Mouse (Mus musculus): ENCODE results near the gene Plac1.
A peak's percentile ranks its signal among the peaks of the same experiment; 100 is the strongest.

The Plac1 gene

DNA sequence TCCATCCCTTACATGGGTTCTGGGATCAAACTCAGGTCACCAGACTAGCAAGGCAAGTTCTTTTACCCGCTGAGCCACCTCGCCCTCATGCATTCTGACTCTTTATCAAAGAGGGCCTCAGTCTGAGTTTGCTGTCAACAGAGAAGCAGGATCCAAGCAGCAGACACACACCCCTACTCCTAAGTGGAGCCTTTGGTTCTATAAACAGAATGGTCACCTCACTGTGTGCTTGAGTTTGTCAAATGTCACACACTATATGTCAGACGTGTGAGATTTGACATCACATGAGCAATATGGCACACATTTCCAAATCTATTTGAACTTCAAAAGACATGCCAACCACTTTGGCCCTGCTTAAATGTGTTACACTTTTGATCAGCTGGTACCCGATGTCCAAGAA, 42.2 kb downstream of the Plac1 start:
- DNase-seq (ENCODE audit: low spot score) = no peak

DNA sequence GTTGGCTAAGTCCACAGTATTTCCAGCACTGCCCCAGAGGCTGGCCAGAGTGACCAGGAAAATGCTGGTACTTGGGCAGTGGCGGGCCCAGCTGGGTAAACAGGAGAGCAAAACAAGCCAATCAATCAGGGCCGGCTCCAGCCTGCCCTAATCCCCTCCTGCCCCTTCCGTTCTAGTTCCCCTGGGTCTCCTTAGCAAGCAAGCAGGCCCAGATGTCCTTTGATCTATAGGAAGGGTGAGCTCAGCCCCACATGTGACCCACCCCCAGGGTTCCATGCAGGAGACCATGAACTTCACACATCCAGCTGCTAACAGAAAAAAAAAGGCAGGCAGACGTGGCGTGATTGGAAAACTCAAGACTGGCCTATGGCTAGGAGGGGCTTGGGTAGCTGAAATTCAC, 43.5 kb downstream of the Plac1 start:
- no peak for DNase-seq (ENCODE audit: low spot score)

DNA sequence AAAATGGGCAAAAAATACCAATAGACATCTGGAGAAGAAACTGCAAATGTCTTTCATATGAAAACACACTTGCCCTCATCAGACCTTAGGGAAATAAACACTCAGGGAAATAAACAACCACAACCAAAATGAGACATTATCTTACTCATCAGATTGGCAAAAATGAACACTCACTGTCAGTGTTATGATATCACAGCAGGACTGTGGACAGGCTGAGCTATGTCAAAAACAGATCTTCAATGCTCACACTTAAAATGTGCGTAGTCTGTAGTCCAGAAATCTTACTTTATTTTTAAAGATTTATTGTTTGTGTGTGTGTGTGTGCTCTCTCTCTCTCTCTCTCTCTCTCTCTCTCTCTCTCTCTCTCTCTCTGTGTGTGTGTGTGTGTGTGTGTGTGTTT, 51.2 kb downstream of the Plac1 start:
- no peak for DNase-seq (ENCODE audit: low spot score)

DNA sequence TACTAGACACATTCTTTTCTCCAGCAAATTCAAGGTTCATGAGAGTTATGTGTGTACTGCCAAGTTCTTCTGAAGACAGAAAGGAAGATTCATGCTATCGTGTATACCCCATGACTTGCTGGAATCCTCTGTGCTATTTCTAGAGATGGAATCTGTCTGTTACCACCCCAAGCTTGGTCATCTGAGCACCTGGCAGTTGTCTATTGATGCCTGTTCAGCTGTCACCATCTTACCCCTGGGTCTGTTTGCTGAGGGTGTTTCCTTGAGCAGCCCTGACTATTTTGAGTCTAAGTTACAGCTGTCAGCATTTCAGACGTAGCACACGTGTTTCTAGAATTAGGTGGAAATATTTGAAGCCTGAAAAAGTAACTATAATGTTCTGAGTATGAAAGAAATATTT, 60.1 kb downstream of the Plac1 start:
- DNase-seq (ENCODE audit: low spot score) = no peak

DNA sequence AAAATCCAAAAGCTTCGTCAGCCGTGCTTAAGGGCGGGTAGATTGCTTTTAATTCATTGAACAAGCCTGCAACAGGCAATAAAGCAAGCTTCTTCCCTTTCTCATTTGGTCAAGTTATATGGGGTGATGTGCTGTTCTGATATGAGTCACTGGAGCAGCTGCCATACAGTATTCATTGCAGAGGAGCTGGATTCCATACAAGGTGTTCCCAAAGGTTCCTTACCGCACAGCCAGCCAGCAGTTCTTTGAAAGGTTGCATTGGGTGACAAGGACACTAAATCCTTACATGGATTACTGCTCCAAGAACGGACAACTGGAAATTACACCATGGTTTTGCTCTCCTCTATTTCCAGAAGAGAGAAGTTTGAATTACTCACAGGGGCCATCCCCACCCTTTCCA, 63.6 kb downstream of the Plac1 start:
- DNase-seq (ENCODE audit: low spot score) = no peak

DNA sequence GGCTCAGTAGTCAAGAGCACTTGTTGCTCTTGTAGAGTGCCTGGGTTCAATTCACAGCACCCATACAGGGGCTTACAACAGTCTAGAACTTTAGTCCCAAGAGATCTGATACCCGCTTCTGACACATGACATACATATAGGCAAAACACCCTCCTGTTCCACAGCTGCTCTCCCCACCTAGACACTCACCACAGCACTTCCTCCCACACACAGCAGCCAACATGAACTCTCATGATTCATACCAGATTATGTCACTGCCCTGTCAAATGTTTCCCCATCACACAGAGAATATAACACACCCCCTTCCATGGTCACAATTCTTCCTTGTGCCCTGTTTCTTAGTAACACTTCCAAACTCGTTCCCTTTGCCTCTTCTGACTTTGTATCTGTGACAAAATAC, 71.3 kb downstream of the Plac1 start:
- DNase-seq (ENCODE audit: low spot score) = no peak

DNA sequence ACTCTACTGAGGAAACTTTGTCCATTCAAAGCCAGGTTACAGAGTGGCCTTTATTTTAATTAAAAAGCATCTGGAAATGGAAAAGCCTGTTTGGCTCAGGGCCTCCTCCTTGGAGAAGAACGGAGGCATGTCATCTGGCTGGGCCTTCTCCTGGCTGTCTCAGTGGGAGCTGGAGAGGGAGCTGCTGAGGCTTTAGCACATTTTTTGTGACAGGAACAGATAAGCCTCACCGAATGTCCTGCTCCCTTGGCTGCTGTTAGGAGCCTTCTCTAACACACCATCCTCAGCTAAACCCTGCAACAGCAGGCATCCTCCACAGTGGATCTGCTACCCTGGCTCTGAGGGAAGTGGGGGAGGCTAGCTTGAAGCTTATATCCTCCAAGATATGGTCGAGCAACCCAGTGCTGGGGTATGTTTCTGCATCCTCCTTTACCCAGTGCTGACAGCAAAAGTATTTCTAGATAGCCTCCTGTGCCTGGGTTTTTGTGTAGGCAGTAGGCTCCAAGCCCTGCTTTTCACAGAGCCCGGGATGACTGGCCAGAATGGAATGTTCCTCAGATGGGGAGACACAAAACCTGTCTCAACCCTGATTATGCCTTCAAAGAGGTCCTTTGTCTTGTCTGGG, 72.9 kb downstream of the Plac1 start:
- DNase-seq (ENCODE audit: low spot score) = no peak

DNA sequence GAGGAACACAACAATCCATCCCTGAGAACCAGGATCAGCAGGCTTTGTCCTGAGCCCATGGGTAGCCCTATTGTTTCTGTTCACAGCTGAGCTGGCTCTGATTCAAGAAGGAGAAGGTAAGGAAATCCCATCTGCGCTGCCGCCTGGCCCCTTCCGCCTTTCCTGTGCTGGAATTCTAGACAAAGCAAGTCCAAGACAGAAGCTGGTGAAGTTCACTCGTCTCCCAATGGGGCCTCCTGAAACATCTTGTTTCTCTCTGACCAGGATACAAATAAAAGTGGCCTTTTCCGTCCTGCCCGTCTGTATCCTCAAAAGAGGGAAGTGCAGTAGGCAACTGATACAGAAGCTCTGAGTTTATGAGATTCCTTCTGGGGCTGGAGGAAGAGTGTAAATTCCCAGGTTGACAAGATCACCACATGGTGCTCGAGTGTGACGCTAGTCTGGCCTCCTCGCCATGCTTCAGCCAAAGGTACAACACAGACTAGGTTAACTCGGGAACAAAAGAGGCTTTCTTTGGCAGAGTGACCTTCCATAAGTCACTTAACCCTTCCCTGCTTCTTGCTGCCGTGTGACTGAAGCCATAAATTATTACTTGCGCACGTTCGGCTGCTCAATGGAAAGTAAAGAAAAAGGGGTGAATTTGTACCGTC, 73.5 kb downstream of the Plac1 start:
- DNase-seq (ENCODE audit: low spot score) = no peak

DNA sequence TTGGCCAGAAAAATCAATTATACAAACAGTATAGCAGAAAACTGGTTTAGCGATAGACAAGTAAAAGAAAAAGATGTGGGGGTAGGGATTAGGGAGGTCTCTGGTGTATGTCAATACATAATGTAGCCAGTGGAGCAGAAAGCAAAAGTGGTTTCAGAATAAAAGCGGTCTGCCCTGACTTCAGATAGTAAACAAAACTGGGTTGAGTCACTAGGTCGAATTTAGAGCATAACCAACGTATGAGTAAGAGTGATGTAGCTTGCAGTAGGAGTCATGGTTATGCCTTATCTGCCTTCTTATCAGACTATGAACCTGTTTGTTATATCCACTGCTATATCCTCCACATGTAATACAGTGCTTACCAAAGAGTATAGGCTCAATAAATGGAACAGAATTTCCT, 77.3 kb downstream of the Plac1 start:
- DNase-seq (ENCODE audit: low spot score) = no peak

DNA sequence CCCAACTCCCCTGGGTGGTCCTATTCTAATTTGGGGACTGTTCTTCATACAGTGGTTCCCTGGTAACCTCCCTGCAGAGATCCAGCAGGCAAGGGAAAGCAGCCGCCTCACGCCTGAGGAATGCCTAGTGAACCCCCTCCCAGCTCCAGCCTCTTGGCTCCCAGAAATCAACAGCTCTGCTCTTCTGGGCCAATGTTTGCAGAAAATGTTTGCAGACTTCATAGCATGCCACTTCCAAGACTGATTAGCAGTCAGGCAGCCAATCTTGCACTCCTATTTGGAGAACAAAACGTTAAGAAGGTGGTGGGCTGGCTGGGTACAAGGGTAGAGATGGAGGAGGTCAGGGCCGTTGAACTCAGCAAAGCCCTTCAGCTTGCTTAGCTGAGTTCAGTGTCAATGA, 78.3 kb downstream of the Plac1 start:
- DNase-seq (ENCODE audit: low spot score) = no peak

DNA sequence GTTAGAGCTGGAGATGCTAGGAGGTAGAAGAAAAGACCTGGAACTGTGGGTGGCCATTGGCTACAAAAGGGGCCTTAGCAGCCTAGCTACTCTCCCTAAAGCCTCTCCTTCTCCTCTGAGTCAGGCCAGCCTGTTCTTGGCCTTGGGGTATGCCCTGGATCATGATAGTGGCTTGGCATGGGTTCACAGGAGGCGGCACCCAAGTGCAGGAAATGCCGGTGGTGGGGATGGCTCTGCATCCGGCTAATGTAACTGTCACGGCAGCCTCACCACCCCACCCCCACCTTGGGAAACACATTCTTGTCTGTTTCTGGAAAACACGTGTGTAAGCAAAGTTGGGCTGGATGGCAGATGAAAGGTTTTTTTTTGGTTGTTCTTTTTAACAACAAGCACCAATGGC, 78.8 kb downstream of the Plac1 start:
- DNase-seq (ENCODE audit: low spot score) = peak; percentile 77

DNA sequence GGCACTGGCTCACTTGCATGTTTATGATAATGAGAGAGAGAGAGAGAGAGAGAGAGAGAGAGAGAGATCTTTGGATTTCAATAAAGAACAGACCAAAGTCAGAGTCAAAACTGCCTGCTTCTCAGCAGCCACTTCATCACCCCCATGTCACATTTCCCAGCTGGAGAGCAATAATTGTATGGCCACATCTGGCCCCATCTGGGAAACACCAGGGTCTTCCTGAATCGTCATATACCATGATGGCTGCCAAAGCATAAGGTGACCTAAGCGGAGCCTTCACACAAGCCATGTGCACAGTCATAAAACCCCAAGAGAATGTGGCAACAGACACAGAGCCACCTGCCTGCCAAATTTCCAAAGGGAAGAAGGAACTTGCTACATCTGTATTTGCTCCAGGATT, 91.9 kb downstream of the Plac1 start:
- no peak for DNase-seq (ENCODE audit: low spot score)

DNA sequence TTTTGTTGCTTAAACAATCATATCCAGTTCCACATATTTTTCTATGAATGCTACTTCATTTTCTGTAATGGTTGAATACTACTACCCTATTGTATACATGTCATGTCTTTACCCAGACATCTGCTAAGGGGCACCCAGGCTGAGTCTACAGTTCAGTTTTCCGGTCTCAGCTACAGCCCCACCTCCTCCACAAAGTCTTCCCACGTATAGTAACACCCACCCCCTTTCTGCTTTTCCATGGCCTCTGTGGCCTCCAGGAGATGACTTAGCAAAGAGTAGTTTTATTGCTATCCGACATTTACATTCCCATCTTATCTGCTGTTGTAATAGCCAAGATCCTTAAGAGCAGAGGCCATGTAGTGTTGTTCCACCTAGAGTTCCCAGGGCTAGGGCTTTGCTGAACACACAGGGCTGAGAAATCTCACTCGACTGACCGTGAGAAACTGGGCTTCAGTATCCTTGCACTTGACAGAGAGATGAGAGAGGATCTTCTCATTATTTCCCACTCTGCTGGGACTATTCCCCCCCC, 93.5 kb downstream of the Plac1 start:
- no peak for DNase-seq (ENCODE audit: low spot score)

DNA sequence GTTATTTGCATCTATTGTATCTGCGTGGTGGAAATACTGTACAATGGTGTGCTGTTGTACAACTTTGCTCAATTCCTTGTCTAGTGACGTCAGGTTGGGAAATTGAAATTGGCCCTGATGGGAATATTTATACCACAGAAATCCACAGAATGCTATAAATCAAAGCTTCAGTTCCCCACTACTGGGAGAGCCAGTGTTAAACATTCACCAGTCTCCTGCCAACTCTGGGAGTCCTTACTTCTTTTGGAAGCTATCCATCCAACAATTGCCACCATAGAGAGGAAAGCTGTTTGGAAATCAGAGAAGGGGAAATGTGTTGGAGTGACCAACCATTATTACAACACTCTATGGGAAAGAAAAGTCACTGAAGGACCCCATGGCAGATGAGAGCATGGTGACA, 100.3 kb downstream of the Plac1 start:
- DNase-seq (ENCODE audit: low spot score) = no peak

DNA sequence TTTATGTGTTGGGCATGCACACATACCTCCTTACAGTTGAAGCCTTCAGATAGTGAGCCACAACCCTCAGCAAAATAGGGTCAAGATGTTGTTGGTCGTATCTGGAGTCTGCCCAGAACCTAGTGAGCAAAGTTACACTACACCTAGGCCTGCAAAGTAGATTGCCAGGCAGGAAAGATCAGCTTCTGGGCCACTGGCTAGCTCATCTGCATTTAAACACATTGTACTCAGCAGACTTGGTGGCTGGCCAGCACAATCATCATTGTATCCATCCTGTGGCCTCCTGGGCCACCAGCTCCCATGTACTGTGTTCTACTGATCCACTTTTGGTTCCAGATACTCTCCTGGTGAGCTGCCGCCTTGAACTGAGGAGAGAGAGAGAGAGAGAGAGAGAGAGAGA, 102.8 kb downstream of the Plac1 start:
- DNase-seq (ENCODE audit: low spot score) = no peak

DNA sequence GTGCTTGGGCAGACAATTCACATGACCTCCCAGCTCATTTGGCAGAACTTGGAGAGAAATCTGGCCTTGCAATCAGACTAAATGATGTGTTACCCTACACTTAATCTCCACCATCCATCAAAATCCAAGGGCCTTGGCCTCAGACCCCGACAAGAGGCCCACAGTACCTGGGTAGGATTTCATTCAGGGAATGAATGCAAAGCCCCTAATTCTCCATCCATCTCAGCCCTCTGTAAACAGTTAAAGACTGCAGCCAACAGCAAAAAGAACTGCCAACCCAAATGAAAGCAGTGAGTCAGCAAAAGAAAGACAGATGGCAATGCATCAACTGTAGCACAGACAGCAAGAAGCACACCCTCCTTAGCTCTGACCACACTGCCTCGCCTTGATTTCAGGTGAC, 110.4 kb downstream of the Plac1 start:
- no peak for DNase-seq (ENCODE audit: low spot score)

DNA sequence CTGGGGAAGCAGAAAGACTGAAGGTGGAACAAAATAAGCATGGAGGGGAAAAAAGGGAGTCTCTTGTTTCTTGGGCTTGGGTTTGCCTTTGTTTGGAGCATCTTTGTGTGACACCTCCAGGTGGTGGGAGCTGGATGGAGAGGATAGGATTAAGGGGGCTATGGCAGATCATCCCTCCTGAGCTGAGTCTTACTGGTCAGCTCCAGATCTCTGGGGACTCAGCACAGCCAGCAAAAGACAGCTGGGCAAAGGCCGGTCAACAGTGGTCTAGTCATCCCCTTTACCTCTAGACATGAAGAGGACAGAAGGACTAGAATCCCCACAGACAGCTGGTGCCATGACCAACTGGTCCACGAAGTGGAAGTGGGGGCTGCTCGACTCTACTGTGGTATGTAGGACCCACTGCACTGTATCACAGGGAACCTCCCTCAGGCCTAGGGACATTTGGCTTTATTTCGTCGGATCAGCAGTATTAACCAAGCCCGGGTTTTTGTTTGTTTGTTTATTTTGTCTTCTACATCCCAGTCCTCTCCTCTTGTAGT, 113.3 kb downstream of the Plac1 start:
- DNase-seq (ENCODE audit: low spot score) = no peak

DNA sequence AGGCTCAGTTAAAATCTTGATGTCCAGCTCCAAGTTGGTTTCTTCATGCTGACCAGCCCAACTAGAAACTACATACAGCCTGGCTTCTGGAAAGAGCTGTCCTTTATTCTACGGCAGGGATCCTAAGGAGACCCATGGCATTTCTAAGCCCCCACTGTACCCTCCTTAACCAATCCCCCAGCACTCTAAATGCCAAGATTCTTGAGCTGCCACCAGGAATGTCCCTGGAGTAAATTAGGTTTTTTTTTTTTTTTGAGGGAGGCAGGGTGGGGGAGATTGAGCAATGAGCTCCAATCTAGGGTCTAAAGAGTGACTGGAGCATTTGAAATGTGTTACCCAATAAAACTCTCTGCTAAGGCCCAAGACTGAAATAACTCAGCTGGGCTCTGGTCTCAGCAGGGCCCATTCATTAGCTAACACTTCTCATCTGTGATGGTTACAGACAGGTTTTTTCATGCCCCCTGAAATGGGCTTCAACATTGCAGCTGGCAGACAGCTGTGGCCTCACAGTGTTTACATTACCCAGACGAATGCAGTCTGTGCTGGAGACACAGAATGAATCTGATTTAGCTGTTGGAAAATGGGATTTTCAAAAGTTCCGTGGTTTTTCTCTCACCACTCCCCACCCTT, 114.0 kb downstream of the Plac1 start:
- DNase-seq (ENCODE audit: low spot score) = no peak

DNA sequence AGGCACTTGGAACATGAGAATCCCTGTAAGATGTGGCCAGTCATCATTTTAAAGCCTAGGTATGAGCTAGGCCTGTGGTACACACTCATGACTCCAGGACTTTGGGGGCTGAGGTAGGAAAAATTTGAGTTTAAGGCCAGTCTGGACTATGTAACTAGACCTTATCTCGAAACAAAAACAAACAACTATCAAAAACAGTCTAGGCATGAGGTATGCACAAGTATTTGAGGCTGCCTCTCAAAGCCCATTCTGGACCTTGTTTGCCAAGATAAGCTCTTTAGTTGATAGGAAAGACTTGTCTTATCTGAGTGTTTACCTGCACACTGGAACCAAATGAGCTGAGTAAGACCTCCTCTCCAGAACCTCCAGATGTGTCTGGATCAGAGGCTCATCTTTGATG, 116.3 kb downstream of the Plac1 start:
- DNase-seq (ENCODE audit: low spot score) = no peak

DNA sequence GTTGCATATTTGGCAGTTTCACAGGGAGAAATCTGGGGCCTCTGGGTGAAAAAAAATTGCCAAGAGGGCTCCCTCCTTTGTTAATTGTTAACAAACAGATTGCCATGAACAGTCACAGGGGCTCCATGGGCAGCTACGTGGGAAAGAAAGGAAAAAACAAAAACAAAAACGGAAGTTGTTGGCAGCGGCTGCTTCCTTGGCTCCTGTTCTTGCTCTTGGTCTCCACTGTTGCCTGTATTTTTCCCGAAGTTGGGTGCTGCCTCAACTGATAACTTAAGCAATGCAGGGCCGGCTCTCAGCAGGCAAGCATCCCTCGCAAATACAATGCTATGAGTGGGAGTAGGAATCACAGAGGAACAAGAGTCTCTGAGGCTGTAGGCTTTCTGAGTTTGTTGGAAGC, 121.3 kb downstream of the Plac1 start:
- no peak for DNase-seq (ENCODE audit: low spot score)

DNA sequence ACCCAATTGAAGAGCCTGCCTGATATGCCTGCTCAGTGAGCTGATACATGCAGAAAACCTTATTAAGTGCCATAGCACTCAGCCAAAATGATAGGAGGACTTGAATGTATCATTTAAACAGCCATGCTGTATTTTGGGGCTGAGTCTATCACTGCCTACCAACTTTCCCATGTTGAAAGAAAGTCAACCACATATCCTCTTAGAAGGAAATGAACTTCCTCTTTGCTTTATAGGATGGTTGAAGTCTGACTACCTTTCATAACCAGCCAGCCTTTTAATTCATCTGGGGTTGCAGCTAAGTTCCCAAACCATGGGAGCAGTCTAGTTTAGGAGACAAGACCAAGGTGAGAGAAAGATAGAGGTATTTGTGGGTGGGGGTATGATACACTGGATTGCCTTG, 121.9 kb downstream of the Plac1 start:
- no peak for DNase-seq (ENCODE audit: low spot score)

DNA sequence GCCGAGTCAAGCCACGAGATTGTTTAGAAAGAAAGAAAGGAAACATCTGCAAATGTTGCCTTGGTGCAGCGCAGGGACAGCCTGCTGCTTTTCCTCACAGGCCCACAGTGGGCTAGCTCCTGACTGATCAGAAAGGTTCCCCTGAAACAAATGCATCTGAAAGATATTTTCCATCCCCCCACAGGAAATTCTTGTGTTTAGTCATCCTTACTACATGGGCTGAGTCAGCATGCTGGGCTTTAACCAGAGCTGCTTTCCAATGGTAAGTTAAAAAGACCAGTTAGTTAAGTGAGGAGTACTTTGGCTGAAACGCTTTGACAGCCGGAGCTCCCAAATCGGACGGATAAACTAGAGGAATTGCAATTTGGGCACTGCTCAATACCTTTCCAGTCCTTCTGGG, 124.9 kb downstream of the Plac1 start:
- DNase-seq (ENCODE audit: low spot score) = no peak

DNA sequence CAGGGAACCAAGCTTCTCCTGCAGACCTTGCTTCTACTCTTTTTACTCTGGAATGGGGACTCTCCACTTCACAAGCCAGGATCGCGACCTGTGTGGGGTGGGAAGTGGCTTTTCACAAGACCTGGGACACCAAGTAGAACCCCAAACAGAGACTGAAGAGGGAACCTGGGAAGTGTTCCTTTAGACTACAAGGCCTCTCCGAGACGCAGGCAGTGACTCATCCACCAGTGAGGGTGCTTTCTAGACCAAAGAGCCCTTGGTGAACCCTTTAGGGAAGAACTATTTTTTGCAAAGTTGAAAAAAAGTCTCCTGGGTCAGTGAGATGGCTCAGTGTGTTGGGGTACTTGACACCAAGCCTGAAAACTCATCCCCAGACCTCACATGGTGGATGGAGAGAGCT, 129.8 kb downstream of the Plac1 start:
- no peak for DNase-seq (ENCODE audit: low spot score)
